Mouse (Mus musculus) heart, adult 2 months (tissue): ENCODE data around the gene Supt4a. TPM values are rescaled to one million over a fixed set of nuclear protein-coding genes. Genes with fewer than 3 reads are reported as not detected.
A peak's percentile ranks its signal among the peaks of the same experiment; 100 is the strongest.

Source experiments
- DNase-seq, 2 experiments: peaks; one replicate each; pipeline ENCODE4 v3.0.0; 2021
- H3K27ac ChIP-seq: fragments of 200-600 bp; 2 replicates; pipeline ENCODE4 v1.8.1; 2022
- H3K27me3 ChIP-seq: fragments of 200-500 bp; 2 replicates; pipeline ENCODE4 v1.6.1; 2012; ENCODE audit warnings: mild to moderate bottlenecking, low read length, inconsistent platforms, mixed read lengths; ENCODE audit not compliant: control insufficient read depth, insufficient read depth
- H3K36me3 ChIP-seq: fragments of 200-500 bp; 2 replicates; pipeline ENCODE4 v1.6.1; 2012; ENCODE audit warnings: low read length, inconsistent platforms; ENCODE audit not compliant: control insufficient read depth, insufficient read depth
- H3K4me1 ChIP-seq: fragments of 200-500 bp; 2 replicates; pipeline ENCODE4 v1.6.1; 2011; ENCODE audit warnings: low read length; ENCODE audit not compliant: control insufficient read depth, insufficient read depth
- H3K4me3 ChIP-seq: fragments of 200-600 bp; 2 replicates; pipeline ENCODE4 v1.8.1; 2022
- H3K79me2 ChIP-seq: fragments of 200-500 bp; replicated peaks from 2 replicates; pipeline ENCODE4 v1.6.1; 2012; ENCODE audit warnings: mild to moderate bottlenecking, inconsistent platforms, low read length, moderate library complexity, mixed read lengths; ENCODE audit not compliant: control insufficient read depth, insufficient read depth
- H3K9ac ChIP-seq: fragments of 200-500 bp; 2 replicates; pipeline ENCODE4 v1.6.1; 2012; ENCODE audit warnings: low read depth, mild to moderate bottlenecking, control low read depth, inconsistent platforms, low read length, mixed read lengths
- CTCF ChIP-seq: fragments of 200-600 bp; IDR thresholded peaks from 2 replicates; pipeline ENCODE4 v1.8.1; 2022; ENCODE audit warnings: antibody characterized with exemption, mild to moderate bottlenecking, moderate library complexity
- EP300 ChIP-seq: fragments of 200-500 bp; IDR thresholded peaks from 2 replicates; pipeline ENCODE4 v1.6.1; 2011; ENCODE audit warnings: low read depth, low read length, control low read depth; ENCODE audit not compliant: insufficient read depth
- POLR2A ChIP-seq: fragments of 200-500 bp; IDR thresholded peaks from 2 replicates; pipeline ENCODE4 v1.6.1; 2011; ENCODE audit warnings: mild to moderate bottlenecking, low read depth, low read length, control low read depth; ENCODE audit not compliant: insufficient read depth
- WGBS: fragments of 180-500 bp; shearing (Covaris S2); methylation state at CpG from one replicate; pipeline ENCODE4 v1.1.7; 2018; 5-methylcytosine and 5-hydroxymethylcytosine counted together
- intact Hi-C: fragments of 180-260 bp; cut with DNase I; formaldehyde crosslinking; loops from one replicate; pipeline ENCODE4 v1.15.1; 2025
- polyA plus RNA-seq: library from polyadenylated mRNA; depleted of rRNA; stranded (reverse); fragments of >200 nt; gene quantifications from 2 replicates; pipeline ENCODE4 v1.2.3, GENCODE M21; 2012
- total RNA-seq, 2 experiments: library from RNA; stranded (reverse); gene quantifications; 2 replicates each; pipeline ENCODE4 v1.2.3; 2021

The Supt4a gene
- total and polyA plus RNA-seq, 3 experiments = 41.4 to 47.5 (median 44.6) TPM

DNA sequence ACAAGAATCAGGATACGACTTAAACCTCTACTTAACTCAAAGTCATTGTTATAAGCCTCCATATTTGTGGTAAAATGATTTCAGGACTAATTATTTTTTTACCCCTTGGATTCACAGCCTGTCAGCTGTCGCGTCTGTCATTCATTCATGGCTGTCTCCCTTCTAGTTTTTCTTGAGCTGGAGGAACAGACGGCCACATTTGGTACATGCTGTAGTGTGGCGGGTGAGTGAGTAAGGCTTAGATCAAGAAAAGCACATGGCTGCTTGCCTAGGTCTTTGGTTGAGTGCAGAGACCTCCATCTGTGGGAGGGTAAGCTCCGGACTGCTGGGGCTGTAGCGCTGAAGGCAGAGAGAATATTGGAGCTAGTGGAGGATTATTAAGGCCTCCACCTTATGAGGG, 10.4 kb downstream of the Supt4a start:
- no peak overlapping the region for H3K9ac ChIP-seq
- no peaks in the 10 kb centered on the region for H3K27me3 ChIP-seq
- intact Hi-C loops = no loop called here
- WGBS = 90% methylated on average over 7 of the region's 7 CpGs
- no peak for DNase-seq
- H3K36me3 ChIP-seq = no peaks in the 10 kb centered on the region
- TF ChIP-seq EP300 (no peak), POLR2A (no peak), CTCF (no peak)
- H3K4me3 ChIP-seq = no peak overlapping the region
- no peak overlapping the region for H3K27ac ChIP-seq
- no peaks in the 10 kb centered on the region for H3K4me1 ChIP-seq
- H3K79me2 ChIP-seq = no peaks in the 10 kb centered on the region

DNA sequence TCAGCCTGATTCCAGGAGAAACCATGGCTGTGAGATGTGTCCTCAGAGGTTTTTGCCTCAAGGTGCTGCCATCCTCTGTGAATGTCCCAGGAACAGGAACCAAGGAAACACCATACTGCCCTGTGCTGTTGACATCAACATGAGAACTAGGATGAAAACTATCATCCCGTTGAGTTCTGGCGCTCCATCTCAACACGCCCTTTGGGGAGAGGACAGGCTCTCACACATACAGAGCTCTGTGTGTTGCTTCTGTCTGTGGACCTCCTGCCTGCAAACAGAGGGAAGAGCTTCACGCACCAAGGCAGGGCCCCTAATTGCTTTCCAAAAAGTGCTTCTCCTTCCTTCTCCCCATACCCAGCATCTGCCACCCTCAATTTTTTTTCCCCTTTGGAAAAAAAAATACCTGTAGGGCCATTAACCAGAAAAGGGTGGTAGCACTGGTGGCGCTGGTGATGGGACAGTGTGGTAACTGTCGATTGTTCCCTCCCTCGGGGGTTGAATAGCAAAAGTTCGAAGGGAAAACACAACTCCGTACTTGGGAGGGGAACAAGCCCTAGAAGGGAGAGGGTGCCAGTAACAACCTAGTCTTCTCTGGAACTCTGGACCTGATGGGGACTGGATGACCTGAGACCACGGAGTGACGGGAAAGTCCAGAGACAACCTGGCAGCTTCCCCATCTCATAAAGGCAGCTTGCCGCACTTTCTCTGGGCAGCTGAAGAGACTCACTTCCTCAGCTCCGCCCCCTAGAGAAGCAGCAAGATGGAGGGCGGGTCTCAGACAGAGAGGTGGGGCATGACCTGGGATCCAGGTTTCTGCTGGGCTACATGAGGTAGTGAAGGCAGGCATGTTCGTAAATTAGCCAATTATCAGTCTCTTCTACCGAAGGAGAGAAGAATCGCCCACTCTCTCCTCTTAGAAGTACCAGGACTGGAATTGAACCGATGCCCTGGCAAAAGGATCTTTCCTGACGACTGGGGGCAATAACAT, 11.1 kb downstream of the Supt4a start:
- Histone ChIP-seq H3K36me3 (no peaks in the 10 kb centered on the region), H3K4me3 (no peak overlapping the region), H3K27ac (peak overlapping the region; percentile 31; the same call in 1 of the 2 replicates), H3K9ac (no peak overlapping the region), H3K4me1 (no peaks in the 10 kb centered on the region), H3K27me3 (no peaks in the 10 kb centered on the region), H3K79me2 (no peaks in the 10 kb centered on the region)
- 26% methylated on average over 19 of the region's 19 CpGs for WGBS
- peak; percentile 43 to 75 for DNase-seq
- no peak; the same call in 1 of the 2 replicates for TF ChIP-seq POLR2A
- TF ChIP-seq EP300 = no peak
- no peak for TF ChIP-seq CTCF
- intact Hi-C loops = no loop called here

DNA sequence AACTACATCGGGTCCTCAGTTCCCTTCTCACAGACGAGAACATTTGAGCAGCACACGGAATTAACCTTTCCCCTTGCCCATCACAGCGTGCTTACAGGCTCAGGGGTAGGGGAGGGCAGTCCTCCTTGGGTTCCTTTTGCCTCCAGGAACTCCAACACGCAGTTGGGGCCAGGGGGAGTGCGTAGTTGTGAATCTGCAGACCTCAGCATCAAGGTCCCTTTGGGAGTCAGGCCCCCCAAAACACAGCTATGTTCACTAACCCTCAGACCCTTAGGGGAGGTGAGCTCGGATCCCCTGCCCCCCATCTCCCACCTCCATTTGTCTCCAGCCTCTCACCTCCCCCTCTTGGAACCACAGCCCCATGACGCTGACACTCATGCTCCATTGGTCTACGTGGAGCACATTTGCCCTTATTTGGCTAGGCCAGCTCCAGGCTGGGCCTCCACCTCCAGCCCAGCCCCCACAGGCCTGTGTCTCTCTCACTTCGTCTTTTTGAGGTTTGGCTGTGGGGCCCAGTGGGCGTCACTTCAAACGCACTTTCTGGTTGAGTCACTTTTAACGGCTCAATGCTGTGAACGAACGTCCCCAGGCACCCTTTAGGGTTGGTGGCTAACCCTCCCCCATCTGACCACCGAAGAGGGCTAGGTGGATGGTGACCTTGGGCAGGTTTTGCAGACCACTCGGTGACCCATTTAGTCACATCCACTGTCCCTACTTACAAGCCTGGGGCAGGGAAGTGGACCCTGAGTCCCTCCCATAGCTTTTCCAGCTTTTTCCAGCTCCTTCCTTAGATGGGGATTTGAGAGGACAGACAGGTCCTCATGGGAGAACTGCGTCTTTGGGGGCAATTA, 12.1 kb downstream of the Supt4a start:
- no peaks in the 10 kb centered on the region for H3K27me3 ChIP-seq
- peak overlapping the region; percentile 31; the same call in 1 of the 2 replicates for H3K27ac ChIP-seq
- no peaks in the 10 kb centered on the region for H3K36me3 ChIP-seq
- H3K4me3 ChIP-seq = no peak overlapping the region
- no peak for TF ChIP-seq CTCF
- no peak for TF ChIP-seq EP300
- TF ChIP-seq POLR2A = peak; percentile 40; the same call in 1 of the 2 replicates
- H3K9ac ChIP-seq = no peak overlapping the region
- H3K79me2 ChIP-seq = no peaks in the 10 kb centered on the region
- WGBS = 52% methylated on average over 18 of the region's 18 CpGs
- DNase-seq = peak; percentile 51 to 87
- H3K4me1 ChIP-seq = no peaks in the 10 kb centered on the region
- intact Hi-C loops = no loop called here

DNA sequence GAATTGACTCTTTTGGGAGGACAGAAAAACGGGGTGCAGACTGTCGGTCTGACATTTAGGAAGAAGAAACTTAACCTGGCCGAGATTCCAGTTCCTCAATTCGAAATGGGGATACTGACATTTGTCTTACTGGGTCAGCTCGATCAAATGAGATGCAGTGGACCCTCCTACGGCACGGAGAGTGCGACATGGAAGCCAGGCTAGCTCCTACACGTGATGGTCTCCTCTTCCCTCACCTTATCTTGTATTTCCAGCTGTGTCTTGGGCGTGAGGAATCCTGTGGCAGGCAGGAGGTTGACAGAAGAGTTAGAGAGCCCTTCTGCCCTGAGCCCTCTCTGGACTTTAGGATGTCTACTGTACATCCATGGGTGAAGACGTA, 12.7 kb downstream of the Supt4a start:
- H3K79me2 ChIP-seq = no peaks in the 10 kb centered on the region
- DNase-seq = no peak
- no peak for TF ChIP-seq EP300
- TF ChIP-seq POLR2A = no peak
- H3K36me3 ChIP-seq = no peaks in the 10 kb centered on the region
- intact Hi-C loops = no loop called here
- H3K4me3 ChIP-seq = no peak overlapping the region
- WGBS = 50% methylated on average over 11 of the region's 11 CpGs
- no peaks in the 10 kb centered on the region for H3K4me1 ChIP-seq
- H3K27me3 ChIP-seq = no peaks in the 10 kb centered on the region
- peak overlapping the region; percentile 26; the same call in 1 of the 2 replicates for H3K27ac ChIP-seq
- no peak overlapping the region for H3K9ac ChIP-seq

DNA sequence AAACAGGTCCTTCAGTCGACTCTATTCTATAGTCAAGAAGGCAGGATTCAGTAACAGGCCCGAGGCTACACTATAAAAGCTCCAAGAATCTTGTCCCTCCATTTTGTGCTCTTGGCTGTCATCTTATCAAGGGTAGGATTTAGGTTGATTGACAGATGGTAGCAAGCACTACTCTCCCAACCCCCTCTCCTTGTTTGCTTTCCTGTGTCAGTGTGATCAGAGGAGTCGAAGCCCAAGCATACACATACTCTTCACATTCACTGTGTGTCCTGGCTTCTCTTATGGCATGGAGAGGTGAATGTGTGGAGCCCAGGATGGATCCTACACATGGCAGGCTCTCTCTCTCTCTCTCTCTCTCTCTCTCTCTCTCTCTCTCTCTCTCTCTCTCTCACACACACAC, 13.2 kb downstream of the Supt4a start:
- Histone ChIP-seq H3K4me1 (no peaks in the 10 kb centered on the region), H3K27ac (no peak overlapping the region), H3K36me3 (no peaks in the 10 kb centered on the region), H3K4me3 (no peak overlapping the region), H3K79me2 (no peaks in the 10 kb centered on the region), H3K9ac (no peak overlapping the region), H3K27me3 (no peaks in the 10 kb centered on the region)
- peak in 1 of 2 experiments; percentile 13 for DNase-seq
- intact Hi-C loops = no loop called here
- WGBS = 60% methylated on average over 3 of the region's 3 CpGs
- TF ChIP-seq POLR2A (no peak), EP300 (no peak), CTCF (no peak)

DNA sequence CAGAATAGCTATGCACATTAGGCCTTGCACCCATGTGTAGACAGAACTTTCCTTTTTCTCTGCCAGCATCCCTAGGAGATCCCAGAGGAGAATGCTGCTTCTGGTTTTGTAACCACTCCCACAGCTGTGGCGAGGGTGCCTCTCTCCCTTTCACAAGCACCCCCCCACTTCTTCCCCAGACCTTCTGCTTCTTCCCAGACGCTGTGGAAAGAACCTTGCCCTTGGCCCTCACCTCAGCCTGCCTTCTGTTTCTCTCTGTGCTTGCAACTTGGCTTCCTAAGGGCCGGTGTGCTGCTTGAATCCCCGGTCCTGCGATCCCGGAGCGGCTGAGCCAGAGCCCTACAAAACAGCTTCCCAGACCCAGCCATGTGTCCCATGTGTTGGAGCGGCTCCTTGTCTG, 13.7 kb downstream of the Supt4a start:
- intact Hi-C loops = no loop called here

More for the DNA sequence above, 13.7 kb downstream of the Supt4a start:
- H3K79me2 ChIP-seq = no peaks in the 10 kb centered on the region
- 76% methylated on average over 8 of the region's 8 CpGs for WGBS
- peak in 1 of 2 experiments; percentile 23 for DNase-seq
- no peaks in the 10 kb centered on the region for H3K27me3 ChIP-seq
- H3K27ac ChIP-seq = no peak overlapping the region; the same call in 1 of the 2 replicates
- no peaks in the 10 kb centered on the region for H3K4me1 ChIP-seq
- H3K36me3 ChIP-seq = no peaks in the 10 kb centered on the region
- no peak overlapping the region for H3K4me3 ChIP-seq
- no peak overlapping the region for H3K9ac ChIP-seq
- TF ChIP-seq EP300 = no peak
- no peak for TF ChIP-seq POLR2A
- no peak for TF ChIP-seq CTCF
